Mouse (Mus musculus): ENCODE measurements around the gene Srebf1. TPM values are rescaled to one million over a fixed set of nuclear protein-coding genes. Genes with fewer than 3 reads are reported as not detected.

Gene Srebf1
- total RNA-seq, 1 experiment from 2014 or later, result 130 TPM

- DNase-seq, result no peak
Observed at GRCm38 (mm10) chr11:60206207-60206606, 16.2 kb downstream of the Srebf1 start.

- no peak for DNase-seq
Observed at GRCm38 (mm10) chr11:60205026-60205425, 17.4 kb downstream of the Srebf1 start.

- no peak for DNase-seq
Observed at GRCm38 (mm10) chr11:60202710-60203638, 19.4 kb downstream of the Srebf1 start.

- DNase-seq, result no peak
Observed at GRCm38 (mm10) chr11:60200384-60200783, 22.0 kb downstream of the Srebf1 start.

- peak; percentile 93 for DNase-seq
Observed at GRCm38 (mm10) chr11:60199702-60200184, 22.6 kb downstream of the Srebf1 start.

GRCm38 (mm10) chr11:60198651-60199050 is 23.7 kb downstream of the Srebf1 start:
- no peak for DNase-seq

GRCm38 (mm10) chr11:60197998-60198619 is 24.3 kb downstream of the Srebf1 start:
- peak; percentile 54 for DNase-seq

- DNase-seq, result no peak
Observed at GRCm38 (mm10) chr11:60196344-60196743, 26.0 kb downstream of the Srebf1 start.

- DNase-seq, result no peak
Observed at GRCm38 (mm10) chr11:60195108-60195507, 27.3 kb downstream of the Srebf1 start.

GRCm38 (mm10) chr11:60193556-60193955 is 28.8 kb downstream of the Srebf1 start:
- DNase-seq, result peak; percentile 40

- DNase-seq, result no peak
Observed at GRCm38 (mm10) chr11:60192534-60192933, 29.8 kb downstream of the Srebf1 start.

GRCm38 (mm10) chr11:60190055-60190641 is 32.2 kb downstream of the Srebf1 start:
- no peak for DNase-seq

GRCm38 (mm10) chr11:60189501-60190040 is 32.8 kb downstream of the Srebf1 start:
- DNase-seq, result peak; percentile 61

GRCm38 (mm10) chr11:60188275-60188853 is 34.0 kb downstream of the Srebf1 start:
- no peak for DNase-seq

GRCm38 (mm10) chr11:60187070-60187469 is 35.3 kb downstream of the Srebf1 start:
- DNase-seq, result no peak

- peak; percentile 66 for DNase-seq
Observed at GRCm38 (mm10) chr11:60185396-60186231, 36.8 kb downstream of the Srebf1 start.

GRCm38 (mm10) chr11:60184346-60185325 is 37.7 kb downstream of the Srebf1 start:
- DNase-seq, result peak; percentile 37

GRCm38 (mm10) chr11:60182741-60183140 is 39.6 kb downstream of the Srebf1 start:
- no peak for DNase-seq

- DNase-seq, result peak; percentile 73
Observed at GRCm38 (mm10) chr11:60182116-60182670, 40.2 kb downstream of the Srebf1 start.

GRCm38 (mm10) chr11:60178506-60178905 is 43.9 kb downstream of the Srebf1 start:
- peak; percentile 47 for DNase-seq

Data from adrenal gland, postnatal 14 days (tissue).